Mouse (Mus musculus) natural killer cell, adult 2 months (primary cell): ENCODE data around the gene Cox8c.

ENCODE experiments used
- DNase-seq, 2 experiments: peaks; one replicate each; pipeline ENCODE4 v3.0.0; 2022; ENCODE audit warnings: low spot score in 2 of 2

The Cox8c gene

DNA sequence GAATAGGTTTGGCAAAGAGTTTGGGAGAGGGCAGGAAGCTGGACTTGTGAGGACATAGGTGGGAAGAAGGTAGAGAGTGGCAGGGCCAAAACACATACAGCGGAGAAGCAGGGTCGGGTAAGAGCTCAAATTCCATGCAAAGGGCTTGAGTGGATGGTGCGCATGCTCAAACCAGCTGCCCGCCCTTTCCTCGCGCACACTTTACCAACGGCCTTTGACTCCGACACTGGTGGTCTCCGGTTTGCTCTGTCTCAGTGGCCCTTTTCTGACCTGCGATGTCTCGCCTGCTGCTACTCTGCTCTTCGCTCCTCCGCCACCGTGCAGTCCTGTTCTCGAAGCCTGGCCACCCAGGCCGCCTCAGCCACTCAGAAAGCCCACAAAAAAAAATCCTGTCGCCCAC, at the start of gene Cox8c:
Gene Cox8c, plus strand, starts transcription at position 226 of the 400 bp plus-strand sequence.
- no peak for DNase-seq

- DNase-seq: no peak
Observed at GRCm38 (mm10) chr12:102860806-102861205, 38.3 kb upstream of the Cox8c start.

DNA sequence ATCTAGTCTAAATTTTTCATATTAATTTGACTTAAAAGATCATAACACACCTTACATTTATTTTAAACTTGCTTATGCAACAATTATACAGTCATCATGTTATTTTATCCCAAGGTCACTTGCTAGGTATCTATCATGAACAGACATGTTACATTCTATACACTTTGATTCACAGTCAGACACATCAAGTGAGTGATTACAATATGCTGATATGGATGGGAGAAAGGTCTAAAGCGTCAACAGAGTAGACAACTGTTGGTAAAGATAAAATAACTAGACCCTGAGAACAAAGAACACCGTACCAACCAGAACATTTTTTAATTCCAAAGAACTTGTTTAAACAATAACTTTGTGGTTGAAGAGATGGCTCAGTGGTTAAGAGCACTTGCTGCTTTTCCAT, 29.3 kb upstream of the Cox8c start:
- DNase-seq: no peak

DNA sequence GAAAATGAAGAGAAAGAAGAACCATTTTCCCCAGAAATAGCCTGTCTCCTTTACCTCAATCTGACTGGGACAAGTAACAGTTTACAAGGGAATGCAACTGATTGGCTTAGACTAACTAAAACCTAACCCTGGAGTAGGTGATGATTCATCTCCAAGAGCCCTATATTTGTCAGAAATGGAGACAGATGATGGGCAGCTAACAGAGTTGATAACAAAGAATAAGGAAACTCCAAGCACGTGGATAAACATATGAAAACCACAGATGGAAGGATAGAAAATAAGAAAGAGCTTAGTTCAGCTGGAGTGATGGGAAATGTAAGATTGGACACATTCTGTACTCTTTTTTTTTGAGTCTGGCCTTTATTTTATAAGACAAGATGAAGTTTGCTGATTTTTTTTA, 28.6 kb upstream of the Cox8c start:
- DNase-seq: no peak

GRCm38 (mm10) chr12:102877301-102878030, 21.6 kb upstream of the Cox8c start:
- DNase-seq: peak; percentile 51 to 64

DNA sequence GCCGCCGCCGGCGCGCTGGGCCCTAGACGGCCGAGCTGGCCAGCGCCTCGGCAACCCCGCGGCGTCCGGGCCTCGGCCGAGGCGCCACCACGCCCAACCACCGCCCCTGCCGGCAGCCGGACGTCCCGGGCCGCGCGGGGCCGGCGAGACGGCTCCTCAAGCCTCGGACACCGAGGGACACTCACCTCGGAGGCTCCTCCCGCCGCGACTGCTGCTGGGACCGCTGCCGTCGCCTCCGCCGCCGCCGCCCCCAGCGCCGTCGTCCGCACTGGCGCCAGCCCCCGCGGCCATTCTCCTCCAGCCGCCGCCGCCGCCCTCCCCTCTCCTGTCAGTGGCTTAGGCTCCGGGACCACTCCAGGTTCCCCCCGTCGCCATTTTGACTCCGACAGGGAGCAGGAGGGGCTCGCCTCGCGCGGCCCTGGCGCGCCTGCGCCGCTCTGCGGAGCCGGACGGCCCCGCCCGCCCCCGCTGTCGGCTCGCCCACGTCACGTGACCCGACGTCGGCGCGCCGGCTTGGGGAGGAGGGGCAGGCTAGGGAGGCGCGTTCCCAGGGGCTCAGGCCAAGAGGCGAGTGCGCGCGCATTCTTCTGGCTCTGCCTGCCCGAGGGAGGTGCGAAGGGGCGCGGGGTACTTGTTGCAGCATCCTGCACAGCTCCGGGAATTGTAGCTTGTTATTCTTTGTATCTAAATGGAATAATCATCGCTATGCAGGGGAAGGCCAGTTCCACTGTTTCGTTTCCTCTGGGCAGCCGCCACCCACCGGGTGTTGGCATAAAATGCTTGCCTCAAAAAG, 20.9 kb upstream of the Cox8c start, which contains the start of gene Btbd7:
Gene Btbd7, minus strand, starts transcription at position 441 of the 793 bp plus-strand sequence.
- DNase-seq: peak; percentile 91 to 94

DNA sequence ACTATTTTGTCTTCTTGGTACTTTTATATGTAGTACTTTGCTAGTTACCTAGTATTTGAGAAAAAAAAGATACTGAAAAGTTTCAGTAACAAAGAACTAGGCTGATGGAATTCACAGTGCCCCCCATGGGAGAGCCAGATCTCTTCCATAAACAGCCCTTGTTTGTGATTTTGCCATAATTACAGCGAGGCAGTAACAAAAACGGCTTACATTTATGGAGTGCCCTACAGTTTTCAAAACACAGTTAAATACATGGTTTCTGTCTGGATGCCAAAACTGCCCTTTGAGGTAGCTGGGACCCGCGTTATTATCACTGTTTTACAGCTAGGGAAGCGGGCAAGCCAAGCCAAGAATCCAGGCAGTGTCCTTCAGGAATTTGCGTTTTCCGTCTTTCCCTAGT, 20.2 kb upstream of the Cox8c start:
- DNase-seq: no peak

DNA sequence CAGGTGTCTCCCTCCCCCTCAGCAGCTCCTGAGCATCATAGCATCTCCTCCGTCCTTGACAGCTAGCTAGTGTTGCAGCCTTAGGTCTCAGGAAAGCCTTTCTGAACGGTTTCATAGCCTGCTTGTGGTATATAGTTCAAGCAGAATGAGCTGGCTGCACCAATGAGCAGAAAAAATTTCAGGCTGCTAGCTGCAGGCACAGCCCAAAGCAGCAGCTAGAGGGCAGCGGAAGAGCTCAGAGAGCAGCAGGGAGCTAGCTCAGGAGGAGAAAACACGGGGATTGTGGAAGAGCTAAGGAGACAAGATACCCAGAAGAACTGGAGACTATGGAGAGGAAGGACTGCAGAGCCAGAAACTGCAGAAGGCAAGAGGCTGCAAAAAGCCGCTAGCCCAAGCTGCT, 13.4 kb upstream of the Cox8c start:
- DNase-seq: no peak

DNA sequence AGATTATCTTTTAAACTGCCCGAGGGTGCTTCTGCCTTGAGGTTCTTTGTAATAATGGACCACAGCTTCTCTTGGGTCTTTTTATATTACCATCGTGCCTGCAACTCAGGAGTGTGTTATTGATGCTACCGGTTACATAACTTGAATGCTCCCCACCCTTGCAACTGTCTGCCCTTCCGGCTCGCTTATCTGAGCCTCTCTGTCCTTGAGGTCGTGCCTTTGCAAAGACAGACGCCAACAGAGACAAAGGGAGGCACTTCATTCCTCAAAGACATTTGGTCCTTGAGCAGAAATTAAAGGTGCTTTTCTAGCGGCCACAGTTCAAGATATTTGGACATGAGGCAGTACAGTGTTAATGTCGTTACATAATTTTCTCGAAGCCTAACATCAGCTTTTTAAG, 11.8 kb upstream of the Cox8c start:
- no peak for DNase-seq

- DNase-seq: no peak
Observed at GRCm38 (mm10) chr12:102888568-102888967, 10.5 kb upstream of the Cox8c start.

DNA sequence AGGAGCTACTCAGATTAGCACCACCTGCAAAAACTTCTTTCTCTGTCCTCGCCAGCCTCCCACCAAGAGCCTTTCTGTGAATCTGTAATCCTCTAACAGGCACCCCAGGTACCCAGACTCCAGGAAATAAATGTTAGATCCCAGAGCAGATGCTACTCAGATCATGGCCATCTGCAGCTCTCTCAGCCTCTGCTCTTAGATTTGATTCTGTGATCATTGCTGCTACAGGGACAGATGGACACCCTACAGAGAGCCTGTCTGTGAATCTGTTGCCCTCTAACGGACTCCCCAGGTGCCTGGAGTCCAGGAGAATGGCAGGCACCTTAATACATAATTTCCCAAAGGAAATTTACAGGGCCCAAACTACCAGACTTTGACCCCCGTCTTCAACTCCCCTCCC, 9.1 kb downstream of the Cox8c start:
- DNase-seq: no peak

DNA sequence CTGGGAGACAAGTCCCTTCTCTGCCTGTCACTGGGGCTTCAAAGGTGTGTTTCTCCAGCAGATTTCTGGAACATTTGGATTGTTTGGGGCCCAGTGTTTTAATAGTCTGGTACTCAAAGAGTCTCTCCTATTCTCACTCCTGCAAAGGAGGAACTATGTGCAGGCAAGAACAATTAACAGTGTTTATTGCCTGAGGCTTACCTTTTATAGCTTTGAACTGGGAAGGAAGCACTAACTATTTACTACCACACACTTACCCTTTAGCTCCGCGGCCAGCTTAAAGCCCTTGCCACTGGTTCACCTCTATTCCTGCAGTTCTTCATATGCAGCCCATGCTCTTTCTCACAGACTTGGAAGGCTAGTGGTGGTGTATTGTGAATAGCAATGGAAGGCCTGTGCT, 17.0 kb downstream of the Cox8c start:
- DNase-seq: no peak

GRCm38 (mm10) chr12:102929764-102930163, 30.6 kb downstream of the Cox8c start:
- DNase-seq: no peak

DNA sequence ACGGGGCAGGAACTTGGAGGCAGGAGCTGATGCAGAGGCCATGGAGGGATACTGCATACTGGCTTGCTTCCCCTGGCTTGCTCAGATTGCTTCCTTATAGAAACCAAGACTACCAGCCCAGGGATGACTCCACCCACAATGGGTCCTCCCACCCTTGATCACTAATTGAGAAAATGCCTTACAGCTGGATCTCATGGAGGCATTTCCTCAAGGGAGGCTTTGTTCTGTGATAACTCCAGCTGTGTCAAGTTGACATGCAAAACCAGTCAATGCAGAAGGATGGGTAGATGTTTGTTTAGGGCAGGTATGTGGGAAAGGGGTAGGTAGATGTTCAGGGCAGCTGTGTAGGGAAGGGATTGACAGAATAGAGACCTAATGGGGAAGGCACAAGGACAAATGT, 31.2 kb downstream of the Cox8c start:
- no peak for DNase-seq

GRCm38 (mm10) chr12:102930789-102931188, 31.7 kb downstream of the Cox8c start:
- no peak for DNase-seq

DNA sequence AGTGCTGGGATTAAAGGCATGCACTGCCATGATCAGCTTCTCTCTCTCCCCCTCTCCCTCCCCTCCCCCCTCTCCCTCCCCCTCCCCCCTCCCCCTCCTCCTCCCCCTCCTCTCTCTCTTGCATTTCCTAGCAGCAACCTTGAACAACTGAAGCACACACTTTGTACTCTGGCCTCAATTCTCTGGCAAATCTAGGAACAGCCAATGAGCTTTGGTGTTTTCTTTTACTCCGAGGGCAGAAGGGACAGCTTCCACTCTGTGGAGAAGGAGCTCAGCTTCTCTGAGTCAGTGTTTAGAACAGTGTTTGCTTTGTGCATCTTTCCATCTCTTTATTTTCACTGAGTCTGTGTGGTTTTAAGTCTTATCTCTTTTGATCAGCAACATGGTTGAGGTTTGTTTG, 36.8 kb downstream of the Cox8c start:
- DNase-seq: no peak

GRCm38 (mm10) chr12:102945571-102945970, 46.5 kb downstream of the Cox8c start:
- no peak for DNase-seq

DNA sequence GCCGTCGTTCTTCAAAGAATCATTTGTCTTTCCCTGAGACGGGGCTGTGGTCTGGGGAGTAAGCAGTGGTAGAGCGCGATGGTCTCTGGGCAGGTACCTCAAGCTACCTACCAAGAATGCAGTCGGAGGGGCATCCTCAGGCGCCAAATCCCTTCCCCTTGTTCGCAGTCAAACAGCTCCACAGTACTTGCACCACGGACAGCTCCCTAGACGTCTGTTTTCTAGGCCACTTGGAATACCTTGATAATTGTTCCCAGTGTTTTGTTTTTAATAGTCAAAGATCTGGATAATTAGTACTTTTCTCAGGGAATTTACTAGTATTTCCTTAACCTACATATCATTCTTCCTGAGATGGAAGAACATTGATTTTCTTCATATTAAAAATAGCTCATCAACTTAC, 48.7 kb downstream of the Cox8c start:
- DNase-seq: no peak

DNA sequence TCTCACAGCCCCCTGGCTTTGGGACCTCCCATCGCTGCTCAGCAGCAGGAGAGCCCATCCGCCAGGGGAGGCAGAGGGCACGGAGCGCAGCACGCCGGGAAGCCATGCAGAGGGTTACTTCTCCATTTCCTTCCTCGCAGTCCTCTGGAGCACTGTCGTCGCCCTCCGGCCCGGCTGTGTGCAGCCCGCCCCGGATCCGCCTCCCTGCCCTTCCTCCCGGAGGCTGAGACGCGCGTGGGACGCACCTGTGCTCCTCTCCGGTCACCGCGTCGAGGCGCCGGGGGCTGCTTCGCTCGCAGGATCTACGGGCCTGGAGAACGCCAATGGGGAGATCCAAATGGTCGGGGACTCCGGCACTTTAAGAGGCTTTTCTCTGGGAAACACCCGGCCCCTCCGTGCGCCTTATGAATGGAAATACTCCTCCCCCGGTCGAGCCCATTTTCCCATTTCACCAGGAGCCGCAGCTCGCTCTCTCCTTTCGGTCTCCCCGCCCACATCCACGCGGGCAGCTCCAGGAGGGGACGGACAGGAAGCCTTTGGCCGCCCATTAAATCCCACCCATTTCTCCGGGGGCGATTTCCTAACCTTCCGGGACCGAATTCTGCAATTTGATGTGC, 49.8 kb downstream of the Cox8c start, which contains the start of gene Unc79:
Gene Unc79, plus strand, starts transcription at position 82 of the 617 bp plus-strand sequence.
- DNase-seq: no peak

DNA sequence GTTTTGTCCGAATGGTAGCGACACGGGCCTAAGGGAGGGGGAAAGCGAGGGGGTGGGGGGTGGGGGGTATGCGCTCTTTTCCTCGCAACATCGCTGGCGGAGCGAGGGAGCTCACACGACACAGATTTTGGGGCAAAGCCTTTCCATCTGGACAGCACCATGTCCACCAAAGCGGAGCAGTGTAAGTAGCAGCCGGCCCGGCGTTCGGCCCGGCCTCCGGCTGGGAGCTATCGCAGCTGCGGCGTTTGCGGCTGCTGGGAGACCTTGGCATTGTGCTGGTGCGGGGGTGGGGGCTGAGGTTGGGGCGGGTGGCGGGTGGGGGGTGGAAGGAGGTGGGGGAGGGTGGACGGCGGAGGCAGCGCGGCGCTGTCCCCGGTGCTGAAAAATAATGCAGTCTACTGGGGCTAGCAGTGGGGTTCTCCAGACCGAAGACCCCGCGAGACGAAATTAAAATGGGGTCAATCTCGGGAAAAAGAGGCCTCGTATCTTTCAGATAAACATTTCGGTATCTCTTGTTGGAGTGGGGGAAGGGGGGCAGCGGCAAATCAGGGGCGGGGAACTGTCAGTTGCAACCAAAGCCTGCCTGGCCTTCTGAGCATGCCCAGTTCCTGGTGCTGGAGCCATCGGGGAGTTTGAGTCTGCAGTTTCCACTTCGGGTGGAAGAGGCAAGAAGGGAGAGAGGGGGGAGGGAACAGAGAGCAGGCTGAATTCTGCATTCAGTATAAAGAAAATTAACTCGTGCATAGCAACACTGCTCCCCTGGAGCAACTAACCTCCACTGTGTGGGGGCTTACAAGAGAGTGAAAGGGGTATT, 50.5 kb downstream of the Cox8c start:
- DNase-seq: no peak
